Mouse (Mus musculus) frontal cortex, postnatal 36 days (tissue): ENCODE results near the gene Larp6.
A peak's percentile ranks its signal among the peaks of the same experiment; 100 is the strongest.

Experiments used
- DNase-seq, 2 experiments: peaks; one replicate each; pipeline ENCODE4 v3.0.0; 2022; ENCODE audit warnings: low spot score in 2 of 2

The Larp6 gene

GRCm38 (mm10) chr9:60712771-60713541 lies at the start of gene Larp6:
Gene Larp6 (plus strand): TSS chr9:60712989.
- DNase-seq: peak; percentile 60 to 70

- no peak for DNase-seq
These were observed 48.4 kb upstream of the Larp6 start for GRCm38 (mm10) chr9:60664385-60664784.

- no peak for DNase-seq
These were observed 47.9 kb upstream of the Larp6 start for GRCm38 (mm10) chr9:60664866-60665265.

GRCm38 (mm10) chr9:60665535-60665934 lies 47.3 kb upstream of the Larp6 start:
- no peak for DNase-seq

GRCm38 (mm10) chr9:60668886-60669285 lies 43.9 kb upstream of the Larp6 start:
- DNase-seq: no peak

- no peak for DNase-seq
These were observed 40.2 kb upstream of the Larp6 start for GRCm38 (mm10) chr9:60672568-60672967.

GRCm38 (mm10) chr9:60674780-60675179 lies 38.0 kb upstream of the Larp6 start:
- DNase-seq: no peak

GRCm38 (mm10) chr9:60676429-60676828 lies 36.4 kb upstream of the Larp6 start:
- peak in 1 of 2 experiments; percentile 51 for DNase-seq

GRCm38 (mm10) chr9:60678913-60679312 lies 33.9 kb upstream of the Larp6 start:
- no peak for DNase-seq

- no peak for DNase-seq
These were observed 31.8 kb upstream of the Larp6 start for GRCm38 (mm10) chr9:60681005-60681404.

- peak in 1 of 2 experiments; percentile 45 for DNase-seq
These were observed 30.0 kb upstream of the Larp6 start for GRCm38 (mm10) chr9:60682753-60683152.

- no peak for DNase-seq
These were observed 25.4 kb upstream of the Larp6 start for GRCm38 (mm10) chr9:60687415-60687814.

- peak; percentile 88 to 93 for DNase-seq
These were observed 24.9 kb upstream of the Larp6 start, which contains the start of gene Lrrc49 for GRCm38 (mm10) chr9:60687891-60688324. Gene Lrrc49 (minus strand): TSS chr9:60688158.

- DNase-seq: no peak
These were observed 20.2 kb upstream of the Larp6 start for GRCm38 (mm10) chr9:60692624-60693023.

GRCm38 (mm10) chr9:60693986-60694385 lies 18.8 kb upstream of the Larp6 start:
- no peak for DNase-seq

- DNase-seq: no peak
These were observed 16.4 kb upstream of the Larp6 start for GRCm38 (mm10) chr9:60696271-60696985.

GRCm38 (mm10) chr9:60699581-60700231 lies 13.1 kb upstream of the Larp6 start:
- no peak for DNase-seq

- no peak for DNase-seq
These were observed 5.2 kb upstream of the Larp6 start for GRCm38 (mm10) chr9:60707594-60707993.

GRCm38 (mm10) chr9:60708606-60709005 lies 4.2 kb upstream of the Larp6 start:
- DNase-seq: no peak

- DNase-seq: no peak
These were observed 3.1 kb upstream of the Larp6 start for GRCm38 (mm10) chr9:60709721-60710120.

GRCm38 (mm10) chr9:60712011-60712410 lies 778 bp upstream of the Larp6 start:
- DNase-seq: no peak

- DNase-seq: peak in 1 of 2 experiments; percentile 24
These were observed 827 bp downstream of the Larp6 start for GRCm38 (mm10) chr9:60713616-60714015.
